Mouse (Mus musculus): Measurements from ENCODE around the gene Sh3gl3.

GRCm38 (mm10) chr7:82138196-82138595 is 35.4 kb upstream of the Sh3gl3 start:
- no peak for TF ChIP-seq POLR2A (IDR thresholded peaks at IDR 0.05; ENCODE audit: borderline replicate concordance, low read depth, low read length)
- no peak for TF ChIP-seq CTCF (IDR thresholded peaks at IDR 0.05; ENCODE audit: low read depth, low read length)
